Mouse (Mus musculus) erythroblast, embryonic 14.5 days (primary cell): ENCODE measurements around the gene Ctla2b. TPM values are rescaled to one million over a fixed set of nuclear protein-coding genes. Genes with fewer than 3 reads are reported as not detected.
"Not testable (repeated sequence)": the region's sequence is repeated elsewhere in the genome, so short reads cannot be mapped to it uniquely, and the experiment has no call there.

Source experiments
- H3K27me3 ChIP-seq: 2 replicates; pipeline ENCODE4 v1.6.1; 2012; ENCODE audit warnings: inconsistent platforms; ENCODE audit not compliant: control insufficient read depth
- H3K36me3 ChIP-seq: 2 replicates; pipeline ENCODE4 v1.6.1; 2012; ENCODE audit warnings: mild to moderate bottlenecking, inconsistent platforms; ENCODE audit not compliant: control insufficient read depth
- H3K4me1 ChIP-seq: 2 replicates; pipeline ENCODE4 v1.6.1; 2012; ENCODE audit warnings: inconsistent platforms; ENCODE audit not compliant: control insufficient read depth
- H3K4me3 ChIP-seq: replicated peaks from 2 replicates; pipeline ENCODE3; 2012; ENCODE audit warnings: moderate library complexity, mild to moderate bottlenecking, inconsistent platforms
- H3K9me3 ChIP-seq: 2 replicates; pipeline ENCODE4 v1.6.1; 2012; ENCODE audit warnings: low read length, inconsistent platforms, mixed read lengths; ENCODE audit not compliant: control insufficient read depth
- GATA1 ChIP-seq: IDR thresholded peaks from 2 replicates; pipeline ENCODE4 v1.6.1; 2012; ENCODE audit warnings: low read length, inconsistent platforms, mixed read lengths
- TAL1 ChIP-seq: IDR thresholded peaks from 3 replicates; pipeline ENCODE4 v1.6.1; 2012; ENCODE audit warnings: low read length, inconsistent platforms, mixed read lengths
- polyA plus RNA-seq: library from polyadenylated mRNA; stranded (reverse); fragments of >175 nt; gene quantifications from 2 replicates; pipeline ENCODE4 v1.2.3, GENCODE M21; 2012

Gene Ctla2b
- not detected in 2 replicates for polyA plus RNA-seq

GRCm38 (mm10) chr13:60897328-60897727, at the start of gene Ctla2b:
Ctla2b (minus strand) TSS chr13:60897447.
- Histone ChIP-seq H3K4me3 (no peak within 1 kb of the TSS), H3K27me3 (no peaks in the 10 kb centered on the region), H3K36me3 (no peaks in the 10 kb centered on the region), H3K9me3 (no peaks in the 10 kb centered on the region), H3K4me1 (no peaks in the 10 kb centered on the region)
- TF ChIP-seq GATA1 (no peak), TAL1 (no peak)

DNA sequence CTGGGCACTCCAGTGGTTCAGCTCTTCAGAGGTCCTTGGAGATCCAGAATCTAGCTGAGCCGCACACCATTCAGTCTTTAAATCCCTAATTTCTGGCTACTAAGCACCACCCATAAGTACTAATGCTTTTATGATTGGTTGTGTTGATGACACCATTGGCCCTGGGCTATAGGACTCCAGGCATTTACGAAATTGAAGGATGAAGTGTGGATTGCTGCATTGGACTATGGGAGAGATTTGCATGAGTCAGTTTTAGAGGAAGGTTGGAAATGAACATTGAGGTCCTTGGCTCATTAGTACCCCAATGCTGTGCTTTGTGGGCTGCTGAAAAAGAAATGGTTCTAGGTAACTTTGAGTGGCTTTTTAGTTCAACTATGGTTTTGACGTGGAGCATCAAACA, 44.6 kb upstream of the Ctla2b start, which contains the start of gene Tpbpa:
Gene Tpbpa, minus strand, starts transcription at position 101 of the 400 bp plus-strand sequence.
- not testable (repeated sequence) for H3K4me1 ChIP-seq, H3K9me3 ChIP-seq, H3K36me3 ChIP-seq, H3K4me3 ChIP-seq, H3K27me3 ChIP-seq

GRCm38 (mm10) chr13:60936500-60936901, 39.3 kb upstream of the Ctla2b start, which contains the start of the genes Gm49391 and Ctla2a:
Gm49391 (minus strand) TSS chr13:60936571.
Ctla2a (minus strand) TSS chr13:60936625.
- no peaks in the 10 kb centered on the region for H3K4me1 ChIP-seq
- TF ChIP-seq GATA1, result no peak
- no peak for TF ChIP-seq TAL1

DNA sequence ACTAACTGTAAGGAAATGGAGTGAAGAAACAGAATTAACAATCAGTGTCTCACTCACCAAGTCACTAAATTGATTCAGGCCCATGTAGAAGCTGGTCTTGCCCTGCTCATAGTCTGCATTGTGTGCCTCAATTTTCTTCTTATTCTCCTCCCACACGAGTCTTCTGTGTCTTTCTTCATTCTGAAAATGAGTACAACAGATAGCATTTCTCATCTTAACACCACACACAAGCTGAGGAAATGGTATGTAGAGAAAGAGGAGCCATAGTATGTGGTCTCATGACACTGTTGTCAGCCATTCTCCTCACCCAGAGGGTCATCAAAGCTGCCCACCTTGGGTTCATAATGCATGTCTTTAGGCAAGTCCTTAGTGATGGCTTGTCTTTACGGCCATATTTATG, 38.2 kb upstream of the Ctla2b start, which contains the start of gene Gm49393:
Gene Gm49393, minus strand, starts transcription at position 101 of the 400 bp plus-strand sequence.
- H3K27me3 ChIP-seq, H3K9me3 ChIP-seq, H3K36me3 ChIP-seq, H3K4me3 ChIP-seq, H3K4me1 ChIP-seq: not testable (repeated sequence)

More at GRCm38 (mm10) chr13:60936500-60936901, 39.3 kb upstream of the Ctla2b start, which contains the start of the genes Gm49391 and Ctla2a:
- Histone ChIP-seq H3K27me3 (no peaks in the 10 kb centered on the region), H3K4me3 (no peak within 1 kb of the TSS), H3K9me3 (no peaks in the 10 kb centered on the region), H3K36me3 (no peaks in the 10 kb centered on the region)

GRCm38 (mm10) chr13:60904780-60905179, 7.5 kb upstream of the Ctla2b start, which contains the start of gene Tpbpb:
Tpbpb (minus strand) TSS chr13:60904880.
- not testable (repeated sequence) for H3K4me1 ChIP-seq, H3K4me3 ChIP-seq, H3K36me3 ChIP-seq, H3K9me3 ChIP-seq, H3K27me3 ChIP-seq

DNA sequence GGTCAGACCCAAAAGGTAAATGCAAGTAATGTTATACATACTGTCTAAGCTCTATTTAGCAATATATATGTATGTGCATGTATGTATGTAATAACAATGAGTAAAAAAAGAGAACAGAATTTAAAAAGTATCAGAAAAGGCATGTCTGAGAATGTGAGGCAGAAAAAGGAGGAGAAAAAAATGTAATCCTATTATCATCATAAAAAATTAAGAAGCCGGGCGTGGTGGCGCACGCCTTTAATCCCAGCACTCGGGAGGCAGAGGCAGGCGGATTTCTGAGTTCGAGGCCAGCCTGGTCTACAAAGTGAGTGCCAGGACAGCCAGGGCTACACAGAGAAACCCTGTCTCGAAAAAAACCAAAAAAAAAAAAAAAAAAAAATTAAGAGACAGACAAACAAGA, 453 bp downstream of the Ctla2b start, which contains the start of gene Gm49392:
Gene Gm49392, minus strand, starts transcription at position 101 of the 400 bp plus-strand sequence.
- H3K4me3 ChIP-seq, H3K9me3 ChIP-seq, H3K36me3 ChIP-seq, H3K4me1 ChIP-seq, H3K27me3 ChIP-seq: not testable (repeated sequence)

DNA sequence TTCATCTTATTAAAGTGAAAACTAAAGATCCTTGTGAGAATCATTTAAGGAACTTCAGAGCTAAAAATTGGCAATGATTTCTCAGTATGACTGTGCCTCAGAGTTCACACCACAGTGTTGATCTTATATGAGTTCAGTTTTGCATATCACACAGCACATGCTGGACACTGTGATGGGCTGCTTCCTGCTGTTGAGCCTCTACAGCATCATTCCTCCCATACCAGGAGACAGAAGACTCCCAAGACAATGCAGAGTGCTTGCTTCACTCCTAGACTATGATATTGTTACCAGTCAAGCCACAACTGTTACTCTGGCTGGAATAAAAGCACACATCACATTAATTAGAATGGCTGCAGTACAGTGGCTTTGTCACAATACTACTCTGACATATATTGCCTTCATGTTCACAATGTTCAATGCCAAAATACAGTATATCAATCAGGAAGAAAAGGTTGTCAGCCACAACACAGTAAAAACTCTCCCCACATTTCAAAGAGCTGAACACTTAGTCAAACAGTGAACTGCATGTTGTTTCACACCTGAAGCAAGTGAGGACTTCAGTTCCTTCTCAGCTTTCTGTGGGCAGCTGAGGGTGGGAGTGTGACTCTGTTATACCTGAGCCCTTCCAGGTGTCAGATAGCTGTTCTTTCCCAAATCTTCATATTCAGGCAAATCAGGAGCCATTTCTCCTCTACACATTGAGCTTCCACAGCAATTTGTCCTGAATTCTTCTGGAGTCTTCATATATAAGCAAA, 1.7 kb downstream of the Ctla2b start:
- Histone ChIP-seq H3K4me1 (no peaks in the 10 kb centered on the region), H3K9me3 (no peaks in the 10 kb centered on the region), H3K36me3 (no peaks in the 10 kb centered on the region), H3K27me3 (no peaks in the 10 kb centered on the region), H3K4me3 (no peak overlapping the region)
- TF ChIP-seq TAL1 (no peak), GATA1 (no peak)

DNA sequence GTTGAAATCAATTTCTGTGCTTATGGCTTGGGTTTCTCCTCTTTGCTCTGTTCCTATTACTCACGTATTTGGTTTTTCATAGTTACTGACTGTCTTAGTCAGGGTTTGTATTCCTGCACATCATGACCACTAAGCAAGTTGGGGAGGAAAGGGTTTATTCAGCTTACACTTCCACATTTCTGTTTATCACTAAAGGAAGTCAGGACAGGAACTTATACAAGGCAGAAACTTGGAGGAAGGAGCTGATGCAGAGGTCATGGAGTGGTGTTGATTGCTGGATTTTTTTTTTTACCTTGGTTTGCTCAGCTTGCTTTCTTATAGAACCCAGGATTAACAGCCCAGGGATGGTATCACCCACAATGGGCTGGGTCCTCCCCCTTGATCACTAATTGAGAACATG, 4.9 kb downstream of the Ctla2b start:
- Histone ChIP-seq H3K4me1 (no peaks in the 10 kb centered on the region), H3K4me3 (no peak overlapping the region), H3K36me3 (no peaks in the 10 kb centered on the region), H3K27me3 (no peaks in the 10 kb centered on the region), H3K9me3 (no peaks in the 10 kb centered on the region)
- no peak for TF ChIP-seq GATA1
- TF ChIP-seq TAL1, result no peak

- H3K9me3 ChIP-seq, result no peaks in the 10 kb centered on the region
- no peak within 1 kb of the TSS for H3K4me3 ChIP-seq
- no peaks in the 10 kb centered on the region for H3K27me3 ChIP-seq
- no peaks in the 10 kb centered on the region for H3K4me1 ChIP-seq
- TF ChIP-seq GATA1, result no peak
- no peak for TF ChIP-seq TAL1
- no peaks in the 10 kb centered on the region for H3K36me3 ChIP-seq
These were observed 33.0 kb downstream of the Ctla2b start, which contains the start of gene 4930486L24Rik for GRCm38 (mm10) chr13:60864281-60864680. 4930486L24Rik (minus strand) TSS chr13:60864475.
